Mouse (Mus musculus): Measurements from ENCODE around the gene Tcaf3. TPM values are rescaled to one million over a fixed set of nuclear protein-coding genes. Genes with fewer than 3 reads are reported as not detected.

Gene Tcaf3
- polyA plus RNA-seq, 1 experiment from 2014 or later: not detected

GRCm38 (mm10) chr6:42546180-42546579, 51.3 kb downstream of the Tcaf3 start:
- no peak overlapping the region for H3K4me3 ChIP-seq (ENCODE audit: low read depth, low read length)
- TF ChIP-seq CTCF (IDR thresholded peaks at IDR 0.05; ENCODE audit: low read depth): no peak
- TF ChIP-seq EP300 (IDR thresholded peaks at IDR 0.05; ENCODE audit: low read depth): no peak
- H3K4me1 ChIP-seq (ENCODE audit: insufficient read depth): no peaks in the 10 kb centered on the region
- H3K9ac ChIP-seq (replicated peaks): no peak overlapping the region
- no peaks in the 10 kb centered on the region for H3K9me3 ChIP-seq (ENCODE audit: low read length)
- H3K4me2 ChIP-seq (ENCODE audit: low read depth, low read length): no peak overlapping the region
- H3K27ac ChIP-seq (ENCODE audit: low read depth): no peak overlapping the region
- WGBS (ENCODE audit: insufficient replicate concordance): 77% methylated on average over 2 of the region's 2 CpGs
- no peaks in the 10 kb centered on the region for H3K27me3 ChIP-seq (ENCODE audit: insufficient read depth, low read length)
- no peaks in the 10 kb centered on the region for H3K36me3 ChIP-seq (replicated peaks; ENCODE audit: insufficient read depth, low read length)
- no peak for ATAC-seq
- DNase-seq: no peak

- 42% methylated on average over 2 of the region's 2 CpGs for WGBS (ENCODE audit: insufficient replicate concordance)
- Histone ChIP-seq H3K9ac (replicated peaks) (no peak overlapping the region), H3K27me3 (ENCODE audit: insufficient read depth, low read length) (no peaks in the 10 kb centered on the region), H3K27ac (ENCODE audit: low read depth) (no peak overlapping the region), H3K9me3 (ENCODE audit: low read length) (no peaks in the 10 kb centered on the region), H3K4me1 (ENCODE audit: insufficient read depth) (no peaks in the 10 kb centered on the region), H3K36me3 (replicated peaks; ENCODE audit: insufficient read depth, low read length) (no peaks in the 10 kb centered on the region), H3K4me2 (ENCODE audit: low read depth, low read length) (no peak overlapping the region), H3K4me3 (ENCODE audit: low read depth, low read length) (no peak overlapping the region)
- DNase-seq (no peak), ATAC-seq (no peak)
- TF ChIP-seq EP300 (IDR thresholded peaks at IDR 0.05; ENCODE audit: low read depth) (no peak), CTCF (IDR thresholded peaks at IDR 0.05; ENCODE audit: low read depth) (no peak)
Measured at GRCm38 (mm10) chr6:42545451-42545885, 52.0 kb downstream of the Tcaf3 start.

- Histone ChIP-seq H3K9me3 (ENCODE audit: low read length) (no peaks in the 10 kb centered on the region), H3K9ac (replicated peaks) (no peak overlapping the region), H3K27ac (ENCODE audit: low read depth) (no peak overlapping the region), H3K4me1 (ENCODE audit: insufficient read depth) (no peaks in the 10 kb centered on the region), H3K4me2 (ENCODE audit: low read depth, low read length) (no peak overlapping the region), H3K36me3 (replicated peaks; ENCODE audit: insufficient read depth, low read length) (no peaks in the 10 kb centered on the region), H3K27me3 (ENCODE audit: insufficient read depth, low read length) (no peaks in the 10 kb centered on the region), H3K4me3 (ENCODE audit: low read depth, low read length) (no peak overlapping the region)
- no peak for ATAC-seq
- 46% methylated on average over 1 of the region's 1 CpGs for WGBS (ENCODE audit: insufficient replicate concordance)
- TF ChIP-seq EP300 (IDR thresholded peaks at IDR 0.05; ENCODE audit: low read depth): no peak
- no peak for TF ChIP-seq CTCF (IDR thresholded peaks at IDR 0.05; ENCODE audit: low read depth)
- DNase-seq: no peak
Measured at GRCm38 (mm10) chr6:42544846-42545245, 52.6 kb downstream of the Tcaf3 start.

- Histone ChIP-seq H3K4me1 (ENCODE audit: insufficient read depth) (no peaks in the 10 kb centered on the region), H3K9me3 (ENCODE audit: low read length) (no peaks in the 10 kb centered on the region), H3K4me2 (ENCODE audit: low read depth, low read length) (no peak overlapping the region), H3K36me3 (replicated peaks; ENCODE audit: insufficient read depth, low read length) (no peaks in the 10 kb centered on the region), H3K27me3 (ENCODE audit: insufficient read depth, low read length) (no peaks in the 10 kb centered on the region), H3K4me3 (ENCODE audit: low read depth, low read length) (no peak overlapping the region), H3K9ac (replicated peaks) (no peak overlapping the region), H3K27ac (ENCODE audit: low read depth) (no peak overlapping the region)
- DNase-seq: no peak
- 64% methylated on average over 4 of the region's 4 CpGs for WGBS (ENCODE audit: insufficient replicate concordance)
- TF ChIP-seq EP300 (IDR thresholded peaks at IDR 0.05; ENCODE audit: low read depth) (no peak), CTCF (IDR thresholded peaks at IDR 0.05; ENCODE audit: low read depth) (no peak)
- no peak for ATAC-seq
Measured at GRCm38 (mm10) chr6:42542036-42543031, 55.2 kb downstream of the Tcaf3 start.

- Histone ChIP-seq H3K9me3 (ENCODE audit: low read length) (no peaks in the 10 kb centered on the region), H3K36me3 (replicated peaks; ENCODE audit: insufficient read depth, low read length) (no peaks in the 10 kb centered on the region), H3K4me2 (ENCODE audit: low read depth, low read length) (no peak overlapping the region), H3K9ac (replicated peaks) (no peak overlapping the region), H3K4me3 (ENCODE audit: low read depth, low read length) (no peak overlapping the region), H3K27me3 (ENCODE audit: insufficient read depth, low read length) (no peaks in the 10 kb centered on the region), H3K27ac (ENCODE audit: low read depth) (no peak overlapping the region), H3K4me1 (ENCODE audit: insufficient read depth) (no peaks in the 10 kb centered on the region)
- DNase-seq (no peak), ATAC-seq (no peak)
- WGBS (ENCODE audit: insufficient replicate concordance): 70% methylated on average over 1 of the region's 1 CpGs
- TF ChIP-seq CTCF (IDR thresholded peaks at IDR 0.05; ENCODE audit: low read depth) (no peak), EP300 (IDR thresholded peaks at IDR 0.05; ENCODE audit: low read depth) (no peak)
Measured at GRCm38 (mm10) chr6:42540681-42541080, 56.8 kb downstream of the Tcaf3 start.

- ATAC-seq: no peak
- no peak overlapping the region for H3K27ac ChIP-seq (ENCODE audit: low read depth)
- H3K4me2 ChIP-seq (ENCODE audit: low read depth, low read length): no peak overlapping the region
- DNase-seq: no peak
- H3K36me3 ChIP-seq (replicated peaks; ENCODE audit: insufficient read depth, low read length): no peaks in the 10 kb centered on the region
- no peak overlapping the region for H3K4me3 ChIP-seq (ENCODE audit: low read depth, low read length)
- TF ChIP-seq CTCF (IDR thresholded peaks at IDR 0.05; ENCODE audit: low read depth): no peak
- TF ChIP-seq EP300 (IDR thresholded peaks at IDR 0.05; ENCODE audit: low read depth): no peak
- H3K9me3 ChIP-seq (ENCODE audit: low read length): no peaks in the 10 kb centered on the region
- no peaks in the 10 kb centered on the region for H3K4me1 ChIP-seq (ENCODE audit: insufficient read depth)
- H3K27me3 ChIP-seq (ENCODE audit: insufficient read depth, low read length): no peaks in the 10 kb centered on the region
- WGBS (ENCODE audit: insufficient replicate concordance): 79% methylated on average over 1 of the region's 1 CpGs
- H3K9ac ChIP-seq (replicated peaks): no peak overlapping the region
Measured at GRCm38 (mm10) chr6:42539711-42540110, 57.8 kb downstream of the Tcaf3 start.

Other genes with a start within 250 kb of the Tcaf3 start
- 55.3 and 57.8 TPM in 2 replicates for gene Zyx, start 248.1 kb downstream of the Tcaf3 start, polyA plus RNA-seq (2015; fragmentation: Nextera tagmentation; extraction: Ambion mirVana)
- gene Epha1, start 224.4 kb downstream of the Tcaf3 start, polyA plus RNA-seq (2015; fragmentation: Nextera tagmentation; extraction: Ambion mirVana): 16.8 and 18.7 TPM in 2 replicates
- gene Tas2r143, start 197.5 kb downstream of the Tcaf3 start, polyA plus RNA-seq (2015; fragmentation: Nextera tagmentation; extraction: Ambion mirVana): not detected in 2 replicates
- not detected in 2 replicates for gene Tas2r135, start 192.3 kb downstream of the Tcaf3 start, polyA plus RNA-seq (2015; fragmentation: Nextera tagmentation; extraction: Ambion mirVana)
- gene Tas2r126, start 163.2 kb downstream of the Tcaf3 start, polyA plus RNA-seq (2015; fragmentation: Nextera tagmentation; extraction: Ambion mirVana): not detected in 2 replicates
- not detected in 2 replicates for gene Olfr458, start 132.5 kb downstream of the Tcaf3 start, polyA plus RNA-seq (2015; fragmentation: Nextera tagmentation; extraction: Ambion mirVana)
- gene Olfr457, start 121.4 kb downstream of the Tcaf3 start, polyA plus RNA-seq (2015; fragmentation: Nextera tagmentation; extraction: Ambion mirVana): not detected in 2 replicates
- not detected in 2 replicates for gene Olfr456, start 110.5 kb downstream of the Tcaf3 start, polyA plus RNA-seq (2015; fragmentation: Nextera tagmentation; extraction: Ambion mirVana)
- not detected in 2 replicates for gene Olfr455, start 50.1 kb downstream of the Tcaf3 start, polyA plus RNA-seq (2015; fragmentation: Nextera tagmentation; extraction: Ambion mirVana)
- 0.11 and 0.12 TPM in 2 replicates for gene Tcaf2, start 47.6 kb upstream of the Tcaf3 start, polyA plus RNA-seq (2015; fragmentation: Nextera tagmentation; extraction: Ambion mirVana)
- 3.8 and 4.7 TPM in 2 replicates for gene Tcaf1, start 112.4 kb upstream of the Tcaf3 start, polyA plus RNA-seq (2015; fragmentation: Nextera tagmentation; extraction: Ambion mirVana)
- gene Olfr453, start 141.7 kb upstream of the Tcaf3 start, polyA plus RNA-seq (2015; fragmentation: Nextera tagmentation; extraction: Ambion mirVana): not detected in 2 replicates
- not detected in 2 replicates for gene Olfr38, start 158.7 kb upstream of the Tcaf3 start, polyA plus RNA-seq (2015; fragmentation: Nextera tagmentation; extraction: Ambion mirVana)
- not detected in 2 replicates for gene Olfr452, start 187.4 kb upstream of the Tcaf3 start, polyA plus RNA-seq (2015; fragmentation: Nextera tagmentation; extraction: Ambion mirVana)
- gene Olfr450, start 214.2 kb upstream of the Tcaf3 start, polyA plus RNA-seq (2015; fragmentation: Nextera tagmentation; extraction: Ambion mirVana): not detected in 2 replicates
- not detected in 2 replicates for gene Olfr449, start 236.7 kb upstream of the Tcaf3 start, polyA plus RNA-seq (2015; fragmentation: Nextera tagmentation; extraction: Ambion mirVana)